Mouse (Mus musculus) small intestine, adult 2 months (tissue): ENCODE data around the gene Asic2.

Experiments used
- CTCF ChIP-seq: fragments of 200-500 bp; IDR thresholded peaks from 2 replicates; pipeline ENCODE4 v1.5.1; 2012; ENCODE audit warnings: low read depth, mild to moderate bottlenecking, control low read depth, inconsistent platforms, low read length, moderate library complexity, mixed read lengths; ENCODE audit not compliant: insufficient replicate concordance, insufficient read length; ENCODE audit errors: extremely low read depth
- POLR2A ChIP-seq: fragments of 200-500 bp; IDR thresholded peaks from 2 replicates; pipeline ENCODE4 v1.6.1; 2012; ENCODE audit warnings: low read depth, mild to moderate bottlenecking, control low read depth, inconsistent platforms, low read length, moderate library complexity

DNA sequence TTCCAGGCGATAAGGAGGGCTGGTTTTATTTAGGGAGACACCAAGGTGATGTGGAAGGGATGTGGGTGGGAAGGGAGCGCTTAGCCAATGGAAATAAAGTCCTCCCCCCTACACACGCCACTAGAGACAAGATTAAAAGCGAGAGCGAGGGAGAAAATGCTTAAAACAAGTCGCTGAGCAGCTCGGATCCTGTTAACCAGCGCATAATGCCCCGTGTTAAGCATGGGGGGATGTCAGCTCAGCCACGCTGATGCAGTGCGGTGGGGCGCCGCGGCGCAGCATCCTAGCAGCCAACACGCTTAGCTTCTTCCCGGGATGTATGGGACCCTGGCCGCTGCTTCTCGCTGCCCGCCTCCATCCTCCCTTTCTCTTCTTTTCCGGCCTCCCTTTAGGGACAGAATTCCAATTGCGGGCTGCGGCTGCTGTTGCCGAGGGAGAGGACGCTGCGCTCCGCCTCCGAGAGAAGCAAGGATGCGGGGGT is at the start of gene Asic2:
- TF ChIP-seq CTCF (no peak), POLR2A (no peak)
